Mouse (Mus musculus) monocyte, adult 5-6 weeks (primary cell): ENCODE data around the gene Gins2. TPM values are rescaled to one million over a fixed set of nuclear protein-coding genes. Genes with fewer than 3 reads are reported as not detected.

Experiments
- ATAC-seq: fragments of 153-309, 156-312 bp; replicated peaks from 2 replicates; pipeline ENCODE4 v1.8.0; 2017; ENCODE audit warnings: mild to moderate bottlenecking; ENCODE audit not compliant: low TSS enrichment, insufficient number of reproducible peaks, severe bottlenecking, poor library complexity, low FRiP score
- total RNA-seq: library from RNA; stranded (forward); fragments of 200-1000, 200-491, 200-594 nt; gene quantifications from 3 replicates; pipeline ENCODE4 v1.2.3, GENCODE M21; 2017

Gene Gins2
- total RNA-seq, result 1.1 to 3.2 TPM (median 1.3 TPM) in 3 replicates

GRCm38 (mm10) chr8:120588908-120589771 is at the start of gene Gins2:
Gene Gins2 (minus strand): TSS chr8:120589304.
- peak; percentile 96 for ATAC-seq

- ATAC-seq, result no peak
These were observed 45.3 kb upstream of the Gins2 start for GRCm38 (mm10) chr8:120634329-120634839.

GRCm38 (mm10) chr8:120633665-120634271 is 44.7 kb upstream of the Gins2 start:
- ATAC-seq, result no peak

- no peak for ATAC-seq
These were observed 44.0 kb upstream of the Gins2 start for GRCm38 (mm10) chr8:120632969-120633664.

- no peak for ATAC-seq
These were observed 42.6 kb upstream of the Gins2 start for GRCm38 (mm10) chr8:120631441-120632375.

DNA sequence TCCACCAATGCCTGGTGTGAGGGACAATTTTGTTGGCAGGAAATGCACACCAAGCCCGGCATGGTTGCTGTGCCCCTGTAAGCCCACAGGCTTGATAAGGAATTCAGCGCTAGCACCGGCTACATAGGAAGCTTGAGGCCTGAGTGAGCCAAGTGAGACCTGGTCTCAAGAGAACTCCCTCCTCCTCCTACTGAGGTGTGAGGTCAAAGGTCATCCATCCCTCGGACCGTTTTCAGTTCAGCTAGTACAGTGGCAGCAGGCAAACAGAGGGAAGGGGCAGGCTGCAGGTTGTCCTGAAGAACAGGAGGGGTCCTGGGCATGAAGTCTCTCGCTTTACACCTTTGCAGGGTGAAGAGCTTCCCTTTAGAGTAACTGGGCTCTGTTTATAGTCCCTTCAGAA is 41.7 kb upstream of the Gins2 start:
- ATAC-seq, result no peak

GRCm38 (mm10) chr8:120630031-120630430 is 40.9 kb upstream of the Gins2 start:
- no peak for ATAC-seq

DNA sequence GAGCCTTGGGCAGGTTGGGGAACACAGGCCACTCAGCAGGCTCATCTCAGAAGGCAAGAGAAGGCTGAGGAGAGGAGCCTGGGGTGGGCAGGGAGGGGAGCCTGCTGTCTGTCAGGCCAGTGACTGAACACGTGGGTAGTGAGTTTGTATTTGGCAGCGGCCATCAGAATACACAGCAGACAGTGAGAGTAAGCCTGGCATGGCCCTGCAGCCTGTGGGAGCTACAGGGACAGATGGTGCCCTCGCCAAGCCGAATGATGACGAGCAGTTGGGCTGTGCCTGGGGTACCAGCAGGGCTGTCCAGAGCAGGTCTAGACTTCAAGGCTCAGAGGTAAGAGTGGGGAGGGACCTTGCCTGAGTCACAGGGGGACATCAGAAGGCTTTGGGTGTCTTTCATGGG is 38.2 kb upstream of the Gins2 start:
- ATAC-seq, result no peak

- no peak for ATAC-seq
These were observed 37.4 kb upstream of the Gins2 start for GRCm38 (mm10) chr8:120626461-120626860.

GRCm38 (mm10) chr8:120623608-120624007 is 34.5 kb upstream of the Gins2 start:
- ATAC-seq, result no peak

GRCm38 (mm10) chr8:120622161-120622560 is 33.1 kb upstream of the Gins2 start:
- no peak for ATAC-seq

DNA sequence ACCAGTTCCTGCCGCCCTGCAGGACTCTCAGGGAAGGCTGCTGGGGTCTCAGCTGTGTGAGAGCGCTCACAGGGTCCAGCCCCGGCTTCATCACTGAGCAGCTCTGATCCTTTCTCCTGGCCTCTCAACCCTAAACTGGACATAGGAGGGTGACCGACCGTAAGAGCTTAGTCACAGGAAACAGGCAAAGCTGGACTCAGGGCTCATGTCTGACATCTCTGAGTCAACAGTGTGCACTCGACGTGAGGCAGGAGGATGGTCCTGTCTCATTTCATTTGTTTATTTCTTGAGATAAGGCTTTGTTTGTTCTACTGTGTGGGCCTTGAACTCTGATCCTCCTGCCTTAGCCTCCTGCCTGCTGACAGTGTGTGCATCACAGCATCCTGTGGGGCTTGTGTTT is 31.3 kb upstream of the Gins2 start:
- ATAC-seq, result no peak

DNA sequence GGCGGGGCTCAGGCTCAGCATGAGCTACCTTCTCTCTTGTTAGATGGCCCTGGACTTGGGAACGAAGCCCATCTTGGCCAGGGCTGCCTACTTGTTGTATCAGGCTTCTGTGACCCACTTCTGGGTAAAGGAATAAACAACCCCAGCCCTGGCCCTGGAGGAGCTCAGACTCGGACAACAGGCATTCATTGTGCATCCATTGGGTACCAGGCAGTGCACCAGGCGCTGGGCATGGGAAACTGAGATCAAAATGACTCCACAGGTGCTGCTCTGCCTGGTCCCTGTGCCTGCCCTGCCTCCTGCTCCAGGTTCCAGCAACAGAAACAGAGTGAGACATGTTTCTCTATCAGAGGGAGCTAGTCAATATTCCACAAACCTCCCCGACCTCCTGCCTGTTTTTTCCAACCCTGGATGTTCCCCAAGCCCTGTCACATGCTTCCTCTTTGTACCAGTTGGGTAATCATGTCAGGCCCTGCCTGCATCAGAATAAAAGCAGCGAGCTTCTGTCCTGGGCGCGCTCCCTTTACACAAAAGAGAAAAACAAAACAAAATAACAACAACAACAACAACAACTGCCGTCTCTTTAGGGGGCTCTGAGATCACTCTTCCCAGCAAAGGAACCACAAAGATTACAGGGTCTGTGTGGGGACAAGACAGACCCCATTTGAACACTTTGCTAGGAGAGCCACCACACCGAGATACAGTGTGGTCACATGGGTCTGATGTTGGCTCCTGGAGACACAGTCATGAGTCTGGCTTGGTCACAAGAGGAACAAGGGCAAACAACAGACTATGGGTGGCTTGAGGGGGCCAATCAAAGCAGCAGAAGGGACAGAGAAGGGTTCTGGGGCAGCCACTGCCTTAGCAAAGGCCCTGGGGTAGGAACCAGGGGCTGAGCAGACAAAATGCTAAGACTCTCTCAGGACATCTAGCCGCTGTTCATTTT is 30.4 kb upstream of the Gins2 start:
- ATAC-seq, result no peak

GRCm38 (mm10) chr8:120618110-120618509 is 29.0 kb upstream of the Gins2 start:
- peak; percentile 74 for ATAC-seq

DNA sequence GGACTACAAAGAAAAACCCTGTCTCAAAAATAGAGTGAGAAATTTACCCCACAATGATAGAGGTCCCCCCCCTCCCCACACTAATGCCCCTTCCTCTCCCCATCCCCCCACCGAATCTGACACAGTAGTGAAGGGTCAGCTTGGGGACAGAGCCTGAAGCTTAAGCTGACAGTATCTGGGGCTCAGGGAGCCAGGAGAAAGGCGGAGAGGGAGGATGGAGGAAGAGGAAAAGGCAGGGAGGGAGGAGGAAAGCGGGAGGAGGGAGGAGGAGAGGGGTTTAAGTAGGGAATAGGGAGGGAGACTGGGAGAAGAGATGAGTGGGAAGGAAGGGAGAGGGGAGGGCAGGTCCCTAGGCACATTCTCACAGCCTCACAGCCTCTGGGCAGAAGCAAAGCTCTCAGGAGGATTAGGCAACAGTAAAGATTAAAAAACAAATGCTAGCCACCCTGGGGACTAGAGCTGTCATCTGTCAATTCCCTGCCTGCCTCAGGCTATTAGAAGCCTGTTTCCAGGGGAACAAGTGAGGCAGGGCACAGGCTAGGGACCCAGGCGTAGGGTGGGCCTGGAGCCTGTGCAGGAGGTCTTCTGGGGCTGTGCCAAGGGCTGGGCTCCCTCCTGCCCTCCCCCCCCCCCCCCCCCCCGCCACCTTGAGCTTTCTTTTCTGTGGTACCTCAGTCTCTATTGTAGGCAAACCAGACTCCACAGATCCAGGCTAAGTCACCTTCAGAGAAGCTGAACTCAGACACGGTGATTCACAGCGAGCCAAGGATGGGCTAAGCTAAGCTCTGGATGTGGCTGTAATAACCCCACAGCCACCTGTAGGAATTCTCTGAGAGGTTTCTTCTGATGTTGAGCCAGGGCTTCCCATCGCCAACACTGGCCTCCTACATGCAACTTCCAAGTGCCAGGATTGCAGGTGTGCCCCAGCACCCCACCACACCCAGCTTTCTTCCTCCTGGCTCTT is 27.8 kb upstream of the Gins2 start:
- no peak for ATAC-seq

GRCm38 (mm10) chr8:120614491-120614890 is 25.4 kb upstream of the Gins2 start:
- no peak for ATAC-seq
